Mouse (Mus musculus) intestine, embryonic 16.5 days (tissue): ENCODE results near the gene Itga8. TPM values are rescaled to one million over a fixed set of nuclear protein-coding genes. Genes with fewer than 3 reads are reported as not detected.

Experiments used
- ATAC-seq: fragments of 200-750 bp; cut with Nextera tagmentation; 2 replicates; pipeline ENCODE4 v1.8.0; 2017; ENCODE audit warnings: moderate TSS enrichment, moderate library complexity
- H3K27ac ChIP-seq: fragments of 300-500 bp; sonication (generic); 2 replicates; pipeline ENCODE4 v1.5.1; 2014; ENCODE audit warnings: mild to moderate bottlenecking, low read length
- H3K27me3 ChIP-seq: fragments of 300-500 bp; sonication (generic); replicated peaks from 2 replicates; pipeline ENCODE4 v1.6.1; 2014; ENCODE audit warnings: low read length, control low read depth, mixed read lengths; ENCODE audit not compliant: control insufficient read depth, insufficient read depth
- H3K36me3 ChIP-seq: fragments of 300-500 bp; sonication (generic); 2 replicates; pipeline ENCODE4 v1.6.1; 2014; ENCODE audit warnings: low read length, control low read depth; ENCODE audit not compliant: control insufficient read depth, insufficient read depth
- H3K4me1 ChIP-seq: fragments of 300-500 bp; sonication (generic); 2 replicates; pipeline ENCODE4 v1.6.1; 2014; ENCODE audit warnings: low read length, control low read depth, mixed read lengths; ENCODE audit not compliant: control insufficient read depth, insufficient read depth
- H3K4me2 ChIP-seq: fragments of 300-500 bp; sonication (generic); 2 replicates; pipeline ENCODE4 v1.6.1; 2014; ENCODE audit warnings: low read depth, low read length, control low read depth
- H3K4me3 ChIP-seq: fragments of 300-500 bp; sonication (generic); 2 replicates; pipeline ENCODE4 v1.5.1; 2014; ENCODE audit warnings: mild to moderate bottlenecking, low read length
- H3K9ac ChIP-seq: fragments of 300-500 bp; sonication (generic); 2 replicates; pipeline ENCODE4 v1.6.1; 2014; ENCODE audit warnings: low read depth, low read length
- H3K9me3 ChIP-seq: fragments of 300-500 bp; sonication (generic); 2 replicates; pipeline ENCODE4 v1.6.1; 2016; ENCODE audit warnings: low read length, control low read depth; ENCODE audit not compliant: control insufficient read depth
- WGBS: fragments of 180-500 bp; shearing (Covaris S2); extraction: QIAGEN DNeasy Blood & Tissue Kit; methylation state at CpG from one replicate; pipeline ENCODE4 v1.1.7; 2014; 5-methylcytosine and 5-hydroxymethylcytosine counted together
- polyA plus RNA-seq: library from polyadenylated mRNA; unstranded; fragments of >200 nt; fragmentation: Nextera tagmentation; extraction: Ambion mirVana; gene quantifications from 2 replicates; pipeline ENCODE4 v1.2.1, GENCODE M21; 2015

Itga8 gene
- polyA plus RNA-seq, 1 experiment from 2014 or later, result 9.2 TPM

- H3K27me3 ChIP-seq, result no peaks in the 10 kb centered on the region
- no peaks in the 10 kb centered on the region for H3K9me3 ChIP-seq
- no peak overlapping the region for H3K9ac ChIP-seq
- H3K4me3 ChIP-seq, result no peak overlapping the region
- no peak overlapping the region for H3K4me2 ChIP-seq
- 84% methylated on average over 2 of the region's 2 CpGs for WGBS
- no peak for ATAC-seq
- no peak overlapping the region for H3K27ac ChIP-seq
- H3K36me3 ChIP-seq, result no peaks in the 10 kb centered on the region
- no peaks in the 10 kb centered on the region for H3K4me1 ChIP-seq
These were observed 153.8 kb downstream of the Itga8 start for GRCm38 (mm10) chr2:12147902-12148301.

- Histone ChIP-seq H3K4me3 (no peak overlapping the region), H3K9ac (no peak overlapping the region), H3K9me3 (no peaks in the 10 kb centered on the region), H3K36me3 (no peaks in the 10 kb centered on the region), H3K27ac (no peak overlapping the region), H3K4me2 (no peak overlapping the region), H3K27me3 (no peaks in the 10 kb centered on the region), H3K4me1 (no peaks in the 10 kb centered on the region)
- WGBS, result 35% methylated on average over 2 of the region's 2 CpGs
- ATAC-seq, result no peak; the same call in 1 of the 2 replicates
These were observed 155.1 kb downstream of the Itga8 start for GRCm38 (mm10) chr2:12146612-12147011.

GRCm38 (mm10) chr2:12138765-12139368 lies 162.9 kb downstream of the Itga8 start:
- Histone ChIP-seq H3K9me3 (no peaks in the 10 kb centered on the region), H3K27me3 (no peaks in the 10 kb centered on the region), H3K27ac (no peak overlapping the region), H3K36me3 (no peaks in the 10 kb centered on the region), H3K9ac (no peak overlapping the region), H3K4me1 (no peaks in the 10 kb centered on the region), H3K4me2 (no peak overlapping the region), H3K4me3 (no peak overlapping the region)
- no peak for ATAC-seq
- WGBS, result 84% methylated on average over 5 of the region's 5 CpGs

- H3K27ac ChIP-seq, result no peak overlapping the region
- H3K4me3 ChIP-seq, result no peak overlapping the region
- H3K9ac ChIP-seq, result no peak overlapping the region
- no peak overlapping the region for H3K4me2 ChIP-seq
- no peaks in the 10 kb centered on the region for H3K9me3 ChIP-seq
- no peaks in the 10 kb centered on the region for H3K36me3 ChIP-seq
- H3K4me1 ChIP-seq, result no peaks in the 10 kb centered on the region
- no peaks in the 10 kb centered on the region for H3K27me3 ChIP-seq
- ATAC-seq, result no peak
These were observed 175.1 kb downstream of the Itga8 start for GRCm38 (mm10) chr2:12126580-12126979.

GRCm38 (mm10) chr2:12115479-12115878 lies 186.2 kb downstream of the Itga8 start:
- no peaks in the 10 kb centered on the region for H3K36me3 ChIP-seq
- H3K9ac ChIP-seq, result no peak overlapping the region
- 69% methylated on average over 2 of the region's 2 CpGs for WGBS
- H3K27me3 ChIP-seq, result no peaks in the 10 kb centered on the region
- H3K27ac ChIP-seq, result no peak overlapping the region
- no peaks in the 10 kb centered on the region for H3K4me1 ChIP-seq
- no peak overlapping the region for H3K4me2 ChIP-seq
- no peaks in the 10 kb centered on the region for H3K9me3 ChIP-seq
- H3K4me3 ChIP-seq, result no peak overlapping the region
- ATAC-seq, result no peak

- Histone ChIP-seq H3K4me1 (no peaks in the 10 kb centered on the region; the same call in 1 of the 2 replicates), H3K27ac (no peak overlapping the region), H3K27me3 (no peaks in the 10 kb centered on the region), H3K9me3 (no peaks in the 10 kb centered on the region), H3K4me2 (no peak overlapping the region), H3K4me3 (no peak overlapping the region), H3K9ac (no peak overlapping the region), H3K36me3 (no peaks in the 10 kb centered on the region)
- no peak for ATAC-seq
- 61% methylated on average over 3 of the region's 3 CpGs for WGBS
These were observed 192.4 kb downstream of the Itga8 start for GRCm38 (mm10) chr2:12109306-12109705.

GRCm38 (mm10) chr2:12108306-12108705 lies 193.4 kb downstream of the Itga8 start:
- WGBS, result 87% methylated on average over 2 of the region's 2 CpGs

GRCm38 (mm10) chr2:12107265-12107664 lies 194.5 kb downstream of the Itga8 start:
- Histone ChIP-seq H3K9ac (no peak overlapping the region), H3K4me2 (no peak overlapping the region), H3K36me3 (no peaks in the 10 kb centered on the region), H3K27ac (no peak overlapping the region), H3K4me3 (no peak overlapping the region), H3K4me1 (no peaks in the 10 kb centered on the region; the same call in 1 of the 2 replicates), H3K9me3 (no peaks in the 10 kb centered on the region), H3K27me3 (no peaks in the 10 kb centered on the region)
- WGBS, result 37% methylated on average over 2 of the region's 2 CpGs
- no peak for ATAC-seq

More at GRCm38 (mm10) chr2:12108306-12108705, 193.4 kb downstream of the Itga8 start:
- H3K4me3 ChIP-seq, result no peak overlapping the region
- no peaks in the 10 kb centered on the region for H3K9me3 ChIP-seq
- no peak overlapping the region for H3K27ac ChIP-seq
- H3K36me3 ChIP-seq, result no peaks in the 10 kb centered on the region
- H3K27me3 ChIP-seq, result no peaks in the 10 kb centered on the region
- no peak overlapping the region for H3K4me2 ChIP-seq
- H3K4me1 ChIP-seq, result no peaks in the 10 kb centered on the region; the same call in 1 of the 2 replicates
- no peak for ATAC-seq
- no peak overlapping the region for H3K9ac ChIP-seq

GRCm38 (mm10) chr2:12103183-12103582 lies 198.5 kb downstream of the Itga8 start:
- Histone ChIP-seq H3K4me2 (no peak overlapping the region), H3K36me3 (no peaks in the 10 kb centered on the region), H3K4me1 (no peaks in the 10 kb centered on the region; the same call in 1 of the 2 replicates), H3K27ac (no peak overlapping the region), H3K27me3 (no peaks in the 10 kb centered on the region), H3K9ac (no peak overlapping the region), H3K9me3 (no peaks in the 10 kb centered on the region), H3K4me3 (no peak overlapping the region)
- ATAC-seq, result no peak
- 71% methylated on average over 1 of the region's 1 CpGs for WGBS
